Mouse (Mus musculus): ENCODE measurements at regions not wholly inside any gene's neighbourhood (a gene's known extent, or its start where the extent isn't known, plus 50 kb on each side); places are given as distances from the start of the nearest gene placed in this dataset.

- Histone ChIP-seq H3K9me3 (replicated peaks; ENCODE audit: insufficient read depth, low read length) (no peaks in the 10 kb centered on the region), H3K36me3 (ENCODE audit: control insufficient read depth in 1 of 2, insufficient read depth in 2 of 2, low read length in 2 of 2) (no peaks in the 10 kb centered on the region), H3K27ac (ENCODE audit: control insufficient read depth, low read depth, low read length) (no peak overlapping the region), H3K9ac (ENCODE audit: control insufficient read depth, low read depth, low read length, poor library complexity, severe bottlenecking) (no peak overlapping the region), H3K4me3 (ENCODE audit: control insufficient read depth in 1 of 2, insufficient read depth in 1 of 2, low read depth in 2 of 2, low read length in 2 of 2) (no peak overlapping the region), H3K79me2 (ENCODE audit: control insufficient read depth, insufficient read depth, low read length, poor library complexity) (no peaks in the 10 kb centered on the region), H3K4me1 (ENCODE audit: control insufficient read depth in 1 of 2, insufficient read depth in 2 of 2, low read length in 2 of 2) (no peaks in the 10 kb centered on the region), H3K27me3 (ENCODE audit: control insufficient read depth in 1 of 2, insufficient read depth in 2 of 2, low read length in 2 of 2) (no peaks in the 10 kb centered on the region)
- TF ChIP-seq MAZ (IDR thresholded peaks at IDR 0.05; ENCODE audit: low read depth, low read length), result no peak
- TF ChIP-seq EP300 (IDR thresholded peaks at IDR 0.05; ENCODE audit: low read depth in 1 of 2, low read length in 2 of 2), result no peak
- no peak for TF ChIP-seq POLR2AphosphoS2 (IDR thresholded peaks at IDR 0.05; ENCODE audit: low read length)
- TF ChIP-seq MXI1 (IDR thresholded peaks at IDR 0.05; ENCODE audit: low read depth, low read length), result no peak
- TF ChIP-seq ETS1 (IDR thresholded peaks at IDR 0.05; ENCODE audit: low read depth, low read length), result no peak
- TF ChIP-seq TCF12 (IDR thresholded peaks at IDR 0.05; ENCODE audit: low read depth, low read length), result no peak
- no peak for TF ChIP-seq SMC3 (IDR thresholded peaks at IDR 0.05; ENCODE audit: low read depth, low read length)
- TF ChIP-seq ELF1 (IDR thresholded peaks at IDR 0.05; ENCODE audit: low read depth, low read length), result no peak
- TF ChIP-seq NELFE (IDR thresholded peaks at IDR 0.05; ENCODE audit: low read depth, low read length), result no peak
- TF ChIP-seq HCFC1 (IDR thresholded peaks at IDR 0.05; ENCODE audit: low read depth, low read length), result no peak
- no peak for TF ChIP-seq CHD1 (IDR thresholded peaks at IDR 0.05; ENCODE audit: low read depth, low read length)
- TF ChIP-seq RAD21 (IDR thresholded peaks at IDR 0.05; ENCODE audit: low read depth, low read length), result no peak
- DNase-seq (ENCODE audit: low read depth, low spot score), result no peak
Measured at GRCm38 (mm10) chr2:169037519-169037918, 82.1 kb upstream of the Zfp64 start.

GRCm38 (mm10) chr2:169035315-169035714 is 79.9 kb upstream of the Zfp64 start:
- H3K4me3 ChIP-seq (ENCODE audit: control insufficient read depth in 1 of 2, insufficient read depth in 1 of 2, low read depth in 2 of 2, low read length in 2 of 2), result no peak overlapping the region
- peak; percentile 10 for DNase-seq (ENCODE audit: low read depth, low spot score)
- H3K27me3 ChIP-seq (ENCODE audit: control insufficient read depth in 1 of 2, insufficient read depth in 2 of 2, low read length in 2 of 2), result no peaks in the 10 kb centered on the region
- TF ChIP-seq SMC3 (IDR thresholded peaks at IDR 0.05; ENCODE audit: low read depth, low read length), result no peak; the same call in 1 of the 2 replicates
- peak; percentile 16 to 35 (median 33); a peak in 3 of 6 replicates for TF ChIP-seq CTCF (IDR thresholded peaks at IDR 0.05 in 2 of 3, conservative IDR thresholded peaks at IDR 0.05 in 1 of 3; ENCODE audit: control insufficient read depth in 1 of 3, insufficient read depth in 1 of 3, low read depth in 2 of 3, low read length in 3 of 3, poor library complexity in 1 of 3, severe bottlenecking in 1 of 3)
- H3K9me3 ChIP-seq (replicated peaks; ENCODE audit: insufficient read depth, low read length), result no peaks in the 10 kb centered on the region
- H3K27ac ChIP-seq (ENCODE audit: control insufficient read depth, low read depth, low read length), result no peak overlapping the region
- H3K79me2 ChIP-seq (ENCODE audit: control insufficient read depth, insufficient read depth, low read length, poor library complexity), result no peaks in the 10 kb centered on the region
- no peaks in the 10 kb centered on the region for H3K36me3 ChIP-seq (ENCODE audit: control insufficient read depth in 1 of 2, insufficient read depth in 2 of 2, low read length in 2 of 2)
- no peak overlapping the region for H3K9ac ChIP-seq (ENCODE audit: control insufficient read depth, low read depth, low read length, poor library complexity, severe bottlenecking)
- no peaks in the 10 kb centered on the region for H3K4me1 ChIP-seq (ENCODE audit: control insufficient read depth in 1 of 2, insufficient read depth in 2 of 2, low read length in 2 of 2)

GRCm38 (mm10) chr2:169033997-169034396 is 78.6 kb upstream of the Zfp64 start:
- H3K36me3 ChIP-seq (ENCODE audit: control insufficient read depth in 1 of 2, insufficient read depth in 2 of 2, low read length in 2 of 2), result no peaks in the 10 kb centered on the region
- H3K4me3 ChIP-seq (ENCODE audit: control insufficient read depth in 1 of 2, insufficient read depth in 1 of 2, low read depth in 2 of 2, low read length in 2 of 2), result no peak overlapping the region
- no peak overlapping the region for H3K27ac ChIP-seq (ENCODE audit: control insufficient read depth, low read depth, low read length)
- DNase-seq (ENCODE audit: low read depth, low spot score), result no peak
- H3K79me2 ChIP-seq (ENCODE audit: control insufficient read depth, insufficient read depth, low read length, poor library complexity), result no peaks in the 10 kb centered on the region
- no peak overlapping the region for H3K9ac ChIP-seq (ENCODE audit: control insufficient read depth, low read depth, low read length, poor library complexity, severe bottlenecking)
- no peaks in the 10 kb centered on the region for H3K4me1 ChIP-seq (ENCODE audit: control insufficient read depth in 1 of 2, insufficient read depth in 2 of 2, low read length in 2 of 2)
- no peaks in the 10 kb centered on the region for H3K9me3 ChIP-seq (replicated peaks; ENCODE audit: insufficient read depth, low read length)
- no peaks in the 10 kb centered on the region for H3K27me3 ChIP-seq (ENCODE audit: control insufficient read depth in 1 of 2, insufficient read depth in 2 of 2, low read length in 2 of 2)
- no peak for TF ChIP-seq JUND (IDR thresholded peaks at IDR 0.05; ENCODE audit: low read depth, low read length)
- no peak for TF ChIP-seq ZNF384 (IDR thresholded peaks at IDR 0.05; ENCODE audit: low read depth, low read length)
- TF ChIP-seq ZMIZ1 (IDR thresholded peaks at IDR 0.05; ENCODE audit: low read depth, low read length), result no peak
- no peak for TF ChIP-seq CHD2 (IDR thresholded peaks at IDR 0.05; ENCODE audit: low read length)
- TF ChIP-seq TAL1 (IDR thresholded peaks at IDR 0.05; ENCODE audit: low read length), result no peak
- no peak for TF ChIP-seq GABPA (IDR thresholded peaks at IDR 0.05; ENCODE audit: low read depth, low read length)
- no peak for TF ChIP-seq E2F4 (IDR thresholded peaks at IDR 0.05; ENCODE audit: borderline replicate concordance, low read depth, low read length)
- TF ChIP-seq EP300 (IDR thresholded peaks at IDR 0.05; ENCODE audit: low read depth in 1 of 2, low read length in 2 of 2), result no peak
- TF ChIP-seq TBP (IDR thresholded peaks at IDR 0.05; ENCODE audit: low read depth, low read length), result no peak
- no peak for TF ChIP-seq MYC (IDR thresholded peaks at IDR 0.05; ENCODE audit: low read depth, low read length)
- TF ChIP-seq RCOR1 (IDR thresholded peaks at IDR 0.05; ENCODE audit: low read depth, low read length), result no peak
- TF ChIP-seq USF1 (IDR thresholded peaks at IDR 0.05; ENCODE audit: low read depth, low read length), result no peak

Data from MEL (cell line).